Mouse (Mus musculus) limb, embryonic 15.5 days (tissue): ENCODE measurements around the gene Acsf2. TPM values are rescaled to one million over a fixed set of nuclear protein-coding genes. Genes with fewer than 3 reads are reported as not detected.

Experiments used
- ATAC-seq: fragments of 200-750 bp; cut with Nextera tagmentation; 2 replicates; pipeline ENCODE4 v1.8.0; 2017; ENCODE audit warnings: low read depth, moderate TSS enrichment; ENCODE audit not compliant: insufficient number of reproducible peaks, low FRiP score, low TSS enrichment
- H3K27ac ChIP-seq: fragments of 300-500 bp; sonication (generic); 2 replicates; pipeline ENCODE4 v1.5.1; 2015; ENCODE audit warnings: moderate library complexity, mild to moderate bottlenecking, inconsistent platforms
- H3K27me3 ChIP-seq: fragments of 300-500 bp; sonication (generic); 2 replicates; pipeline ENCODE4 v1.6.1; 2015; ENCODE audit warnings: inconsistent platforms
- H3K36me3 ChIP-seq: fragments of 300-500 bp; sonication (generic); 2 replicates; pipeline ENCODE4 v1.6.1; 2015; ENCODE audit warnings: inconsistent platforms
- H3K4me1 ChIP-seq: fragments of 300-500 bp; sonication (generic); 2 replicates; pipeline ENCODE4 v1.6.1; 2015; ENCODE audit warnings: inconsistent platforms
- H3K4me2 ChIP-seq: fragments of 300-500 bp; sonication (generic); 2 replicates; pipeline ENCODE4 v1.6.1; 2015; ENCODE audit warnings: mild to moderate bottlenecking, inconsistent platforms
- H3K4me3 ChIP-seq: fragments of 300-500 bp; sonication (generic); 2 replicates; pipeline ENCODE4 v1.5.1; 2015; ENCODE audit warnings: mild to moderate bottlenecking, inconsistent platforms
- H3K9ac ChIP-seq: fragments of 300-500 bp; sonication (generic); 2 replicates; pipeline ENCODE4 v1.6.1; 2015; ENCODE audit warnings: inconsistent platforms
- H3K9me3 ChIP-seq: fragments of 300-500 bp; sonication (generic); 2 replicates; pipeline ENCODE4 v1.6.1; 2016; ENCODE audit warnings: inconsistent platforms
- WGBS: fragments of 180-500 bp; shearing (Covaris S2); methylation state at CpG from one replicate; pipeline ENCODE4 v1.1.7; 2015; 5-methylcytosine and 5-hydroxymethylcytosine counted together
- polyA plus RNA-seq: library from polyadenylated mRNA; unstranded; fragments of >200 nt; fragmentation: Nextera tagmentation; extraction: Ambion mirVana; gene quantifications from 2 replicates; pipeline ENCODE4 v1.2.1, GENCODE M21; 2015

Gene Acsf2
- polyA plus RNA-seq, 1 experiment from 2014 or later: 6.2 TPM

GRCm38 (mm10) chr11:94543344-94543743 is 58.3 kb downstream of the Acsf2 start:
- Histone ChIP-seq H3K9ac (no peak overlapping the region), H3K4me2 (0 out of 2 replicates have a peak overlapping the region, but pooled peaks have one; percentile 32), H3K4me1 (peaks cover 25% of the 10 kb centered on the region), H3K36me3 (peaks cover 10% of the 10 kb centered on the region; the same call in 1 of the 2 replicates), H3K27ac (no peak overlapping the region), H3K4me3 (no peak overlapping the region), H3K27me3 (no peaks in the 10 kb centered on the region), H3K9me3 (no peaks in the 10 kb centered on the region)
- no peak for ATAC-seq
- WGBS: 86% methylated on average over 12 of the region's 12 CpGs

- no peaks in the 10 kb centered on the region for H3K27me3 ChIP-seq
- ATAC-seq: no peak
- peaks cover 20% of the 10 kb centered on the region; the same call in 1 of the 2 replicates for H3K4me1 ChIP-seq
- WGBS: 84% methylated on average over 4 of the region's 4 CpGs
- no peak overlapping the region for H3K27ac ChIP-seq
- H3K9ac ChIP-seq: no peak overlapping the region
- no peak overlapping the region for H3K4me2 ChIP-seq
- peaks cover 10% of the 10 kb centered on the region; the same call in 1 of the 2 replicates for H3K36me3 ChIP-seq
- no peaks in the 10 kb centered on the region for H3K9me3 ChIP-seq
- no peak overlapping the region for H3K4me3 ChIP-seq
Measured at GRCm38 (mm10) chr11:94542400-94542799, 59.3 kb downstream of the Acsf2 start.

DNA sequence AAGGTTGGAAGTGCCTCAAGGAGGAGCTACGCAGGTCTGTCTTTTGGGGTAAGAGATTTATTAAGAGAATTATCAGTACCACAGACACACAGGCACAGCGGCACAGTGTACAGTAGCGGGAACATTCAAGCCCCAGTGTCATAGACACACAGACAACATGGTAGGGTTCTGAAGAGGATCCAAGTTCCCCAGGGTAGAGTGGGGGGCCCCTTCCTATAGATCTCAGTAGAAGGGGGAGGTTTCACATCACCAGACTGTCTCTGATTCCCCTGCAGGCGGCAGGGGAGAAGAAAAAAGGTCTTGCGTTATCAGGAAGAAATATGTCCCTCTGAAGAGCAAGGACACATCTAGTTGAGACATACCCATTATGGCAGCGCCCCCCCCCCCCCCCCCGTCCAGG is 61.9 kb downstream of the Acsf2 start:
- no peak overlapping the region for H3K4me3 ChIP-seq
- peaks cover 18% of the 10 kb centered on the region; the same call in 1 of the 2 replicates for H3K4me1 ChIP-seq
- peaks cover 10% of the 10 kb centered on the region; the same call in 1 of the 2 replicates for H3K36me3 ChIP-seq
- no peak for ATAC-seq
- H3K9me3 ChIP-seq: no peaks in the 10 kb centered on the region
- no peak overlapping the region for H3K9ac ChIP-seq
- H3K27me3 ChIP-seq: no peaks in the 10 kb centered on the region
- H3K27ac ChIP-seq: no peak overlapping the region
- 70% methylated on average over 7 of the region's 7 CpGs for WGBS
- no peak overlapping the region for H3K4me2 ChIP-seq

GRCm38 (mm10) chr11:94538733-94539292 is 62.9 kb downstream of the Acsf2 start:
- peaks cover 10% of the 10 kb centered on the region; the same call in 1 of the 2 replicates for H3K36me3 ChIP-seq
- peaks cover 9% of the 10 kb centered on the region; the same call in 1 of the 2 replicates for H3K4me1 ChIP-seq
- no peak overlapping the region for H3K27ac ChIP-seq
- no peaks in the 10 kb centered on the region for H3K27me3 ChIP-seq
- 49% methylated on average over 8 of the region's 8 CpGs for WGBS
- no peak overlapping the region for H3K4me2 ChIP-seq
- no peak overlapping the region for H3K4me3 ChIP-seq
- ATAC-seq: no peak
- no peaks in the 10 kb centered on the region for H3K9me3 ChIP-seq
- no peak overlapping the region for H3K9ac ChIP-seq

- H3K9ac ChIP-seq: no peak overlapping the region
- no peak overlapping the region for H3K4me2 ChIP-seq
- WGBS: 79% methylated on average over 8 of the region's 8 CpGs
- no peak overlapping the region for H3K27ac ChIP-seq
- 0 out of 2 replicates have a peak, but pooled peaks cover 5% of the 10 kb centered on the region for H3K4me1 ChIP-seq
- H3K4me3 ChIP-seq: no peak overlapping the region
- H3K27me3 ChIP-seq: no peaks in the 10 kb centered on the region
- no peaks in the 10 kb centered on the region for H3K9me3 ChIP-seq
- no peaks in the 10 kb centered on the region for H3K36me3 ChIP-seq
- no peak for ATAC-seq
Measured at GRCm38 (mm10) chr11:94533171-94533570, 68.5 kb downstream of the Acsf2 start.

- Histone ChIP-seq H3K9ac (no peak overlapping the region), H3K27ac (no peak overlapping the region), H3K4me2 (no peak overlapping the region), H3K36me3 (no peaks in the 10 kb centered on the region), H3K9me3 (no peaks in the 10 kb centered on the region), H3K4me3 (no peak overlapping the region), H3K27me3 (no peaks in the 10 kb centered on the region), H3K4me1 (peaks cover 25% of the 10 kb centered on the region)
- ATAC-seq: no peak
- 36% methylated on average over 3 of the region's 3 CpGs for WGBS
Measured at GRCm38 (mm10) chr11:94528879-94529278, 72.8 kb downstream of the Acsf2 start.

- 30% methylated on average over 9 of the region's 9 CpGs for WGBS
- 0 out of 2 replicates have a peak overlapping the region, but pooled peaks have one; percentile 11 for H3K27ac ChIP-seq
- no peak overlapping the region for H3K4me2 ChIP-seq
- H3K36me3 ChIP-seq: no peaks in the 10 kb centered on the region
- peaks cover 27% of the 10 kb centered on the region for H3K4me1 ChIP-seq
- no peak overlapping the region for H3K9ac ChIP-seq
- peak; percentile 59 for ATAC-seq
- H3K4me3 ChIP-seq: no peak overlapping the region
- H3K9me3 ChIP-seq: no peaks in the 10 kb centered on the region
- no peaks in the 10 kb centered on the region for H3K27me3 ChIP-seq
Measured at GRCm38 (mm10) chr11:94526171-94526879, 75.3 kb downstream of the Acsf2 start.

DNA sequence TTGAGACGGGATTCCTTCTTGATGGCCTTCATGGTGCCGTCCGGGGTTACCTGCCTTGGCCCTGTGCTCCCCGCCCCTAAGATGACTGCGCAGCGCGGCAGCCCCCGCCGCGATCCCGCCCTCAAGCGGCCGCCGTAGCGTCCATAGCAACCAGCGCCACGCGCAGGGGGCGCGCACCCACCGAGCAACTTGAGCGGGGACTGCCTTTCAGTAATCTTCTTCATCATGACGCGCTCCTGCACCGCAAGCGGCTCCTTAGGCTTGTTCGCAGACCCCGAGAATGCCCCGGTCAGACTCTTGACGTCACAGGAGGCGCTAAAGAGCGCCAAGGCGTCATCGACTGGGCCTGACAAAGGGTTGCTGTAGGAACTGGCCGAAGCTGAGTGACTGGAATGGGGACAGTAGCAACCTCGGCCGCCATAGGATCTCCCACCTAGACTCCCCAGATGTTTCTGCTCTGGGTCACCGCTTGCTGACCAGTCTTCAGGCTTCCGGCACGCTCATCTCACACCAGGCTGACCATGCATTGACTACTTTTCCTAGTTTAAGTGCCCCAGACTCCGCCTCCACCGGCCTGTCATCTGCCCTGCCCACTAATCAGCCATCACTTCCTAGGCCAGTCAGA is 80.3 kb downstream of the Acsf2 start, which contains the start of gene Mycbpap:
Mycbpap (minus strand) TSS at position 524 of the 625 bp plus-strand sequence.
- Histone ChIP-seq H3K4me3 (peak within 1 kb of the TSS; percentile 52), H3K9ac (peak within 1 kb of the TSS; percentile 44), H3K4me1 (peaks cover 20% of the 10 kb centered on the region), H3K36me3 (no peaks in the 10 kb centered on the region), H3K9me3 (no peaks in the 10 kb centered on the region), H3K4me2 (peak within 1 kb of the TSS; percentile 77), H3K27ac (no peak within 1 kb of the TSS), H3K27me3 (no peaks in the 10 kb centered on the region)
- under 1% methylated on average over 42 of the region's 42 CpGs for WGBS
- ATAC-seq: peak; percentile 72; the same call in 1 of the 2 replicates

- 31% methylated on average over 9 of the region's 9 CpGs for WGBS
- ATAC-seq: no peak
- no peaks in the 10 kb centered on the region for H3K27me3 ChIP-seq
Measured at GRCm38 (mm10) chr11:94513452-94513851, 88.2 kb downstream of the Acsf2 start.

GRCm38 (mm10) chr11:94508976-94509375 is 92.7 kb downstream of the Acsf2 start:
- H3K9ac ChIP-seq: no peak overlapping the region
- H3K9me3 ChIP-seq: no peaks in the 10 kb centered on the region
- no peak overlapping the region for H3K4me2 ChIP-seq
- no peaks in the 10 kb centered on the region for H3K27me3 ChIP-seq
- H3K36me3 ChIP-seq: no peaks in the 10 kb centered on the region
- ATAC-seq: no peak
- 90% methylated on average over 10 of the region's 10 CpGs for WGBS
- H3K4me1 ChIP-seq: no peaks in the 10 kb centered on the region; the same call in 1 of the 2 replicates
- no peak overlapping the region for H3K27ac ChIP-seq
- H3K4me3 ChIP-seq: no peak overlapping the region

More at GRCm38 (mm10) chr11:94513452-94513851, 88.2 kb downstream of the Acsf2 start:
- Histone ChIP-seq H3K4me1 (no peaks in the 10 kb centered on the region; the same call in 1 of the 2 replicates), H3K4me2 (no peak overlapping the region), H3K36me3 (no peaks in the 10 kb centered on the region), H3K9ac (no peak overlapping the region), H3K9me3 (no peaks in the 10 kb centered on the region), H3K4me3 (no peak overlapping the region), H3K27ac (no peak overlapping the region)
